Mouse (Mus musculus) liver, adult 2 months (tissue): ENCODE results near the gene Ten1. TPM values are rescaled to one million over a fixed set of nuclear protein-coding genes. Genes with fewer than 3 reads are reported as not detected.

Experiments
- DNase-seq: peaks from one replicate; pipeline ENCODE4 v3.0.0-alpha.2; 2011; ENCODE audit warnings: low read depth, low spot score; ENCODE audit errors: extremely low read depth
- H3K27ac ChIP-seq: fragments of 200-500 bp; replicated peaks from 2 replicates; pipeline ENCODE4 v1.5.1; 2012; ENCODE audit warnings: low read depth, mild to moderate bottlenecking, control low read depth, inconsistent platforms, low read length; ENCODE audit not compliant: insufficient read depth
- H3K27me3 ChIP-seq: fragments of 200-500 bp; 2 replicates; pipeline ENCODE4 v1.6.1; 2012; ENCODE audit warnings: mild to moderate bottlenecking, moderate library complexity, low read length, inconsistent platforms; ENCODE audit not compliant: control insufficient read depth, insufficient read depth
- H3K36me3 ChIP-seq: fragments of 200-500 bp; 2 replicates; pipeline ENCODE4 v1.6.1; 2012; ENCODE audit warnings: low read length, inconsistent platforms; ENCODE audit not compliant: control insufficient read depth, insufficient read depth
- H3K4me1 ChIP-seq: fragments of 200-500 bp; 2 replicates; pipeline ENCODE4 v1.6.1; 2011; ENCODE audit warnings: low read length; ENCODE audit not compliant: control insufficient read depth, insufficient read depth
- H3K4me3 ChIP-seq: fragments of 200-500 bp; 2 replicates; pipeline ENCODE4 v1.5.1; 2011; ENCODE audit warnings: low read depth, mild to moderate bottlenecking, control low read depth, low read length, moderate library complexity; ENCODE audit not compliant: insufficient read depth
- H3K79me2 ChIP-seq: fragments of 200-500 bp; 2 replicates; pipeline ENCODE4 v1.6.1; 2012; ENCODE audit warnings: inconsistent platforms, mild to moderate bottlenecking, low read length, moderate library complexity; ENCODE audit not compliant: control insufficient read depth, insufficient read depth
- H3K9ac ChIP-seq: fragments of 200-500 bp; 2 replicates; pipeline ENCODE4 v1.6.1; 2012; ENCODE audit warnings: low read depth, mild to moderate bottlenecking, control low read depth, inconsistent platforms, low read length
- CTCF ChIP-seq: fragments of 200-500 bp; IDR thresholded peaks from 2 replicates; pipeline ENCODE4 v1.5.1; 2011; ENCODE audit warnings: low read depth, low read length, control low read depth
- POLR2A ChIP-seq: fragments of 200-500 bp; IDR thresholded peaks from 2 replicates; pipeline ENCODE4 v1.6.1; 2011; ENCODE audit warnings: low read length, control low read depth; ENCODE audit not compliant: insufficient read depth; ENCODE audit errors: extremely low read depth
- WGBS: fragments of 180-500 bp; shearing (Covaris S2); methylation state at CpG from one replicate; pipeline ENCODE4 v1.1.7; 2018; 5-methylcytosine and 5-hydroxymethylcytosine counted together
- polyA plus RNA-seq: library from polyadenylated mRNA; depleted of rRNA; stranded (reverse); fragments of >200 nt; gene quantifications from 2 replicates; pipeline ENCODE4 v1.2.3, GENCODE M21; 2012
- total RNA-seq: library from RNA; depleted of rRNA; stranded (reverse); fragments of >200 nt; gene quantifications from 2 replicates; pipeline ENCODE4 v1.2.3, GENCODE M21; 2014

Ten1 gene
- total and polyA plus RNA-seq, 2 experiments = 3.0 to 5.3 TPM

- peak overlapping the region; percentile 75 for H3K27ac ChIP-seq
- no peaks in the 10 kb centered on the region for H3K79me2 ChIP-seq
- WGBS = 23% methylated on average over 8 of the region's 8 CpGs
- H3K27me3 ChIP-seq = no peaks in the 10 kb centered on the region
- H3K36me3 ChIP-seq = no peaks in the 10 kb centered on the region
- H3K4me1 ChIP-seq = peaks cover 26% of the 10 kb centered on the region
- no peak overlapping the region for H3K4me3 ChIP-seq
- TF ChIP-seq CTCF = no peak
- TF ChIP-seq POLR2A = no peak
- no peak overlapping the region for H3K9ac ChIP-seq
- DNase-seq = peak; percentile 98
Observed at GRCm38 (mm10) chr11:116209257-116209656, 10.6 kb downstream of the Ten1 start.

DNA sequence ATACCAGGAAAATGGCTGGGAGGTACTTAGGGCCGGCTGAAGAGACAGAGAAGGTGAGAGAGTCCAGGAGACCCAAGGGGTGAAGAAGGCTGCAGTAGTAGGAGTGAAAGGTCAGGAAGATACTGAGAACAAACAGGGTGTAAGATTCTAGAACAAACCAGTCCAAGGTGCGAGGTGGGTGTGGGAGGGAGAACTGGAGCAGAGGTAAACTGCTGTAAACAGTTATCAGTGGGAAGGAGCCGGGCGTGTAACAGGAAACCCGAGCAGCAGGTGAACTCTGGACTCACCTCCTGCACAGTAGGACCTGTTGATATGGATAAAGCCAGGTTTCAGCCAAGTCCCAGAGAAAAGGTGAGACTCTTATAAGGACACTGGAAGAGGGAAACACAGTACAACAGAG, 12.0 kb downstream of the Ten1 start:
- peaks cover 26% of the 10 kb centered on the region for H3K4me1 ChIP-seq
- peak overlapping the region; percentile 74 for H3K27ac ChIP-seq
- no peak for TF ChIP-seq POLR2A
- no peak for TF ChIP-seq CTCF
- H3K27me3 ChIP-seq = no peaks in the 10 kb centered on the region
- no peak overlapping the region for H3K4me3 ChIP-seq
- WGBS = 11% methylated on average over 5 of the region's 5 CpGs
- peak; percentile 94 for DNase-seq
- H3K36me3 ChIP-seq = no peaks in the 10 kb centered on the region
- H3K79me2 ChIP-seq = no peaks in the 10 kb centered on the region
- H3K9ac ChIP-seq = peak overlapping the region; percentile 29

- H3K27ac ChIP-seq = peak overlapping the region; percentile 34; the same call in 1 of the 2 replicates
- peak; percentile 51 for DNase-seq
- H3K79me2 ChIP-seq = no peaks in the 10 kb centered on the region
- 44% methylated on average over 6 of the region's 6 CpGs for WGBS
- H3K27me3 ChIP-seq = no peaks in the 10 kb centered on the region
- H3K36me3 ChIP-seq = no peaks in the 10 kb centered on the region
- H3K9ac ChIP-seq = no peak overlapping the region
- TF ChIP-seq CTCF (no peak), POLR2A (no peak)
- peaks cover 22% of the 10 kb centered on the region for H3K4me1 ChIP-seq
- no peak overlapping the region for H3K4me3 ChIP-seq
Observed at GRCm38 (mm10) chr11:116212847-116213246, 14.2 kb downstream of the Ten1 start.

- H3K79me2 ChIP-seq = no peaks in the 10 kb centered on the region
- TF ChIP-seq CTCF = no peak
- no peak for TF ChIP-seq POLR2A
- H3K9ac ChIP-seq = no peak overlapping the region
- H3K36me3 ChIP-seq = no peaks in the 10 kb centered on the region
- 87% methylated on average over 13 of the region's 13 CpGs for WGBS
- H3K4me1 ChIP-seq = peaks cover 29% of the 10 kb centered on the region
- H3K27ac ChIP-seq = no peak overlapping the region
- no peak for DNase-seq
- H3K27me3 ChIP-seq = no peaks in the 10 kb centered on the region
- H3K4me3 ChIP-seq = no peak overlapping the region
Observed at GRCm38 (mm10) chr11:116213877-116214510, 15.3 kb downstream of the Ten1 start.

- Histone ChIP-seq H3K27ac (no peak overlapping the region), H3K4me3 (no peak overlapping the region), H3K36me3 (no peaks in the 10 kb centered on the region), H3K9ac (no peak overlapping the region), H3K79me2 (no peaks in the 10 kb centered on the region), H3K27me3 (no peaks in the 10 kb centered on the region), H3K4me1 (peaks cover 31% of the 10 kb centered on the region)
- WGBS = 94% methylated on average over 7 of the region's 7 CpGs
- TF ChIP-seq CTCF = peak; percentile 67
- no peak for TF ChIP-seq POLR2A
- no peak for DNase-seq
Observed at GRCm38 (mm10) chr11:116215181-116215580, 16.5 kb downstream of the Ten1 start.

GRCm38 (mm10) chr11:116215991-116216390, 17.3 kb downstream of the Ten1 start:
- 95% methylated on average over 6 of the region's 6 CpGs for WGBS
- DNase-seq = no peak
- H3K9ac ChIP-seq = no peak overlapping the region

More at GRCm38 (mm10) chr11:116215991-116216390, 17.3 kb downstream of the Ten1 start:
- no peaks in the 10 kb centered on the region for H3K36me3 ChIP-seq
- H3K79me2 ChIP-seq = no peaks in the 10 kb centered on the region
- H3K4me1 ChIP-seq = peaks cover 25% of the 10 kb centered on the region
- H3K27ac ChIP-seq = no peak overlapping the region
- H3K4me3 ChIP-seq = no peak overlapping the region
- TF ChIP-seq POLR2A = no peak
- no peak for TF ChIP-seq CTCF
- H3K27me3 ChIP-seq = no peaks in the 10 kb centered on the region
